Mouse (Mus musculus) lung, postnatal 36 days (tissue): ENCODE measurements around the gene Fancc.

Experiments
- DNase-seq: peaks from one replicate; pipeline ENCODE4 v3.0.0; 2022; ENCODE audit warnings: mixed read lengths

Gene Fancc

DNA sequence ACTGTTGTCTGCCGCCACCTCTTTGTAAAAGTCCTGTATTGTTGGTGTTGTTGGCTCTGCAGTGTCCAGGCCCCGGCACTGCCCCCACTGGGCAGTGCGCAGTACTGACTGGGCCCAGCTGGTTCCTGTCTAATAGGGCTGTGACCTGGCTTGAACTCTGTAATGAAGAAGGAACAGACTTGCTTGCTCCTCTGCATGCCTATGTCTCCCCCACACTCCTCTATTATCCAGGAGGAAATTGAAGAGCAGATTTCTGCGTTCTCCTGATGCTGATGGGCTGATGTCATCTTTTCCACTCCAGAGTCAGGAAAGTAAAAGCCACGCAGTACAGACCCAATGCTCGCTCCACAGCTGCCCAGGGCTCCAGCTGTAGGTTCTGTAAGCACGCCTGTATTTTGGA lies 240.3 kb downstream of the Fancc start:
- peak; percentile 90 for DNase-seq

GRCm38 (mm10) chr13:63256146-63256545 lies 240.9 kb downstream of the Fancc start:
- no peak for DNase-seq

- DNase-seq = peak; percentile 86
Measured at GRCm38 (mm10) chr13:63255519-63256011, 241.5 kb downstream of the Fancc start.

DNA sequence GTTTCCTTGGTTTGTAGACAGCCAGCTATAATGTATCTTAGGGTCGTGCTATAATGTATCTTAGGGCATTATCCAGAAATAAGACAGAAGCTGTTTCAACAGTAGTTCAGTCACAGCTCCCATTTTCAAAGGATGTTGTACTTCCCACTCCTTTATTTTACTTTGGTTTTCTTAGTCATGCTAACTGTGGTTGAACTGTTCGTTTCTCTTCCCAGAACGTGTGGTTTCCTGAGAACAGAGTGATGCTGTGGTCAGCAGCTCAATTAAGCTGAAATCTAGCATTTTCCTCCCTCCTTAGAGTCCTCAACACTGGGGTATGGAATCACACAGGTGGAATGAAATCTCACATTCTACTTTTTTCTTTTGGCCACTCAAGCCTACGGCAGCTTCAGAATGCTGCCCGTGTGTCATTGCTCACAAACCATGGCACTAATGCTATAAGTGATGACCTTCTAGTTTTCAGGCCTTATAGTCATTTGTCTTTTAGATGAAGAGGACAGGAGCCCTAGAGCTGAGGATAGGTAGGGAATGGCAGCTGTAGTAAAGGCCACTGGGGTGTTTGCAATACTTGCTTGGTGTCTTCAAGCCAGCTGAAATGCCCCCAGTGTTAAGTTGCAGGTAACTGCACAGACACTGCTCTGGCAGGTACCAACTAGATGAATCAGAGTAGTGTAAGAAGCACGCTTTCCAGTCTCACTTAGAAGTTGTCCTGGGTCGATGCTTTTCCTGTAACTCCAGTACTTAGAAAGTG lies 243.0 kb downstream of the Fancc start:
- DNase-seq = no peak

- no peak for DNase-seq
Measured at GRCm38 (mm10) chr13:63253147-63253546, 243.9 kb downstream of the Fancc start.

DNA sequence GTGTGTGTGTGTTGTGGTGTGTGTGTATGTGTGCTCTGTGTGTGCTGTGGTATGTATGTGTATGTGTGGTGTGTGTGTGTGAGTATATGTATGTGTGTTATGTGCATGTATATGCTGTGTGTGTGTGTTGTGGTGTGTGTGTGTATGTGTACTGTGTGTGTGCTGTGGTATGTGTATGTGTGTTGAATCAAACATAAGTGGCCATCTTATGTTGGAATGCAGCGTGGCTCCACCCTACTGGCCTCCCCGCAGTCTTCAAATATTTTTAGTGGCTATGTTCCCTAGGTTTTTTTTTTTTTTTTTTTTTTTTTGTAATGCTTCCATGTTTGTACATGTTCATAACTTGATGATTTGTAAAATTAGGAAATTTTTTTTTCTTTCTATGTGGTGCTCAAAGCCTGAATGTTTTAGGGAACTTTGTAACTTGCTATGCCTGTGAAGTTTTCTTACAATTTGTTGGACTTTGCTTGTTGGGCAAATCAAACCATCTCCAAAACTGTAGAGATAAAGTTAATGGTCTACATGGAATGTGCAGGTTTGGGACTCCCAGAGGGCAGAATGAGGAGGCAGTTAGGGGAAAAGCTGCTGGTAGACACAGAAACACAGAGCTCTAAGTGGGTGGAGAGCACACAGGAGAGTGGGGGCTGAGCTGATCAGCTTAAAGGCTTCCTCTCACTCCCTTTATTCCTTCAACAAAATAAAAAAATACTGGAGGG lies 244.6 kb downstream of the Fancc start:
- no peak for DNase-seq

GRCm38 (mm10) chr13:63251118-63251889 lies 245.8 kb downstream of the Fancc start:
- no peak for DNase-seq

- DNase-seq = no peak
Measured at GRCm38 (mm10) chr13:63250441-63250980, 246.6 kb downstream of the Fancc start.

DNA sequence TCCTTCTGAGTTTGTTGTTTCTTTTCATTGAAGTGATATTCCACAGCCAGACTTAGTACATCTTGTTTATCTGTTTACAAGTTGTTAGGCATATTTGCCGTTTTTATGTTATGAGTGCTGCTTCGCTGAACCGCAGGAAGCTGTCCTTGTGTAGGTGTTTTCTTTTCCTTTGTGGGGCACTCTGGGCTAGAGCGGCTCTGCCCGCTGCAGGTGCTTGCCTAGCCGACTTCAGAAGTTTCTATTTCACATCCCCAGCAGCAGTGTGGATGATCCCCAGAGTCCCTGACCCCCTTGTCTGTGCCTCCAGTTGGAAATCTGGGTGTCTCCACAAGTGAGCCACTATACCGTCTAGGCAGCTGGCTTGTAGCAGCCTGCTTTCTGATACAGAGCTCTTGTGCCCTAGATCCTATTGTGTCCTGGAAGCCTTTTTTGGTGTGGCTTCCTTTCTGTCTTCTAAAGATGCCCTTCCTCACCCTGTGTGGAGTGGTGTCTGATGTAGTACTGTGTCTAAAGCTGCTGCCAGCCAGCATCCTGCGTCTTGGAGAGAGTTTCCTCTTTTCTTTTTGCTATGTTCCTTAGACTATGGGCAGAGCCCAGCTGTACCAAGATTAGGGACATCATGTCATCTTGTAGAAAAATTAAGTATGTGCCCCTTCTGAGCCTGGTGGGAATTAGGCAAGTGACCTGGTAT lies 247.2 kb downstream of the Fancc start:
- DNase-seq = no peak

GRCm38 (mm10) chr13:63249171-63249570 lies 247.9 kb downstream of the Fancc start:
- DNase-seq = no peak

DNA sequence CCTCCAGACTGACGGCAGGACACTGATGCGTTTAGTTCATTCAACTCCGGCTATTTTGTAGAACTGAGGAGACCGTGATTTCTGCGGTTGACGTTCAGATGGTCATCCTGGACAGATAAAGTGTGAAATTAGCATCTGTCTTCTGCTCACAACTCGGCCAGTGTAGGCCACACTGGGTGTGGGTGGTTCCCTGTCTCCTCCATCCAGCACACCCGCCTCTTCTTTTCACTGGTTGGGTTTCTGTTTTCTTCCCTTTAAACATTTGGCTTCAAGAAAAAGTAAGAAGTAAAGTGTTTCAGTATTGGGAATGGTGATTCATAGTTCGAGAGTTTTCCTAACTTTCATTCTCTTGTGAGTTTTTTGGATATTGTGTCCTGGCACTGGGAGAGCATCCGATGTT lies 248.8 kb downstream of the Fancc start:
- DNase-seq = no peak

- DNase-seq = no peak
Measured at GRCm38 (mm10) chr13:63247631-63248030, 249.4 kb downstream of the Fancc start.

DNA sequence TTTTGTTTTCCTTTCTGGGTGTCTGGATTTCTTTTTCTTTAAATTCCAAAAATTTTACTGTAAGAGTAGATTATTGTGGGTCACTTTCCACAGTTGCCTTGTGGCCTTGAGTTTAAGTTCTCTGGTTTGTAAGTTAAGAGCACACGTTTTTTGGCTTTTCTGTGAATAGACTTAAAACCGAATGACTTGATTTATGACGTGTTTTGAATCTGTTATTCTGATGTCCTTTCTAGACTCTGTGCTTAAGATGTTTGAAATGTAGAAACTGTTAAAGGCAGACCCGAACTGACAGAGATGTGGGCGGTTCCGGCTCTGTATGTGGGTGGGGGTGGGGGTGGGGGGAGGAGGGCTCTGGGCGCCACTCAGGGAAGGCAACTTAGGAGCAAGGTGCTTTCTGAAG lies 250.0 kb downstream of the Fancc start:
- DNase-seq = no peak

GRCm38 (mm10) chr13:63246332-63246940 lies 250.6 kb downstream of the Fancc start:
- no peak for DNase-seq

DNA sequence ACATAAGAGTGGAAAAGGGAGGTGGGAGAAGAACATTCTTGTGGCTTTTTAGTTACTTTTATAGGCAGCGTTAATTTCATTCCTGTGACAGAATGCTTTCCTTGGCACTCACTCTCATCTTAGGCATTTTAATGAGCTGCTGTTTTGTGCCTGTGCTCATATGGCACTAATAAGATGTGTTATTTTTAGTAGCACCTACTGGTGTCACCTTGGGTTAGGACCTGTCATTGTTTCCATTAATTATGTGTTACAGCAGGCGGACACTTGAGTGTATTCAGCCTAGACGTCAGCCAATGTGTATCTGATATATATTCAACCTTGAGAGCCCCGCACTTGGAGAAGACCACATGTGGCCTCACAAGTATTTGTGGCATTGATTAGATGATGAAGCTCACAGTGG lies 251.3 kb downstream of the Fancc start:
- no peak for DNase-seq

GRCm38 (mm10) chr13:63245218-63245617 lies 251.9 kb downstream of the Fancc start:
- no peak for DNase-seq

DNA sequence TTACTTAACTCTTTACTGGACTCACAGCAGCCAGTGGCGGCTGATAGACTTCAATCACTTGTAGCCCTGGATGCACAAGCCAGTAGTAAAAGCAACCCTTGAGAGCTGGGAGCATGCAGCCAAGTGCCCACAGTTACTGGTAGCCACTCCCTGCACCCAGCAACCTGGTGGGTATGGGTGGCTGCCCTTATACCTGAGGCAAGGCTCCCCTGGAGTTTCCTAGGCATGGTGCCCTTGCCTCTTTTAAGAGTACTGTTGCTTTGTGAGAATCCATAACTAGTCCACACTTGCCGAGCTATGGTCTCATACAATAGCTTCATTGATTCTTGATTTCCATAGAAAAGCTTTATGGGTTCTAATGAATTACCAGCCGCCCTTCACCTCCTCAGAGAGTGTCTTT lies 252.7 kb downstream of the Fancc start:
- no peak for DNase-seq

- DNase-seq = no peak
Measured at GRCm38 (mm10) chr13:63243586-63243985, 253.5 kb downstream of the Fancc start.

- DNase-seq = no peak
Measured at GRCm38 (mm10) chr13:63242401-63243192, 254.5 kb downstream of the Fancc start.

GRCm38 (mm10) chr13:63241665-63242064 lies 255.4 kb downstream of the Fancc start:
- DNase-seq = no peak

DNA sequence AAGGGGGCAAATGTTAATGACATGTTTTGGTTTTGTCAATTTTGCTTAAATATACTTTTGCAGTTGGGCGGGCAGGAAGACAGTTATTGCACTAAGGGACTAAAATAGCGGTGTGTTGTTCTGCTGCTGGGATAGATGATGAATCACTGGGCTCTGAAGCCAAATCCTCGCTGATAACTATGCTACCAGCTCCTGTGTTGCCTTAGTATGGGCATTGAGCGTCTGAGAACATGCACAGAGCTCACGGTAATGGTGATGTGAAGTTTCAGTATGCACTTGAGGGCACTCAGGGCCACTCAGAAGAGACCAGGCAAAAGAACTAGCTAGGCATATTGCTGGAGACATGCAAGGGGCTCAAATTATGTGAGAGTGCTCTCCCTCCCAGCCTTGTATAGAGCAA lies 256.2 kb downstream of the Fancc start:
- DNase-seq = peak; percentile 71
